Mouse (Mus musculus) lung, postnatal 0 days (tissue): ENCODE data around the gene Cavin3. TPM values are rescaled to one million over a fixed set of nuclear protein-coding genes. Genes with fewer than 3 reads are reported as not detected.

Experiments
- ATAC-seq: fragments of 200-750 bp; cut with Nextera tagmentation; 2 replicates; pipeline ENCODE4 v1.8.0; 2017; ENCODE audit warnings: moderate library complexity
- DNase-seq: peaks from one replicate; pipeline ENCODE4 v3.0.0-alpha.2; 2016; ENCODE audit warnings: low spot score
- H3K27ac ChIP-seq: fragments of 300-500 bp; sonication (generic); 2 replicates; pipeline ENCODE4 v1.5.1; 2014; ENCODE audit warnings: antibody characterized with exemption, mild to moderate bottlenecking, low read length, mixed read lengths
- H3K27me3 ChIP-seq: fragments of 300-500 bp; sonication (generic); replicated peaks from 2 replicates; pipeline ENCODE4 v1.6.1; 2014; ENCODE audit warnings: low read length, mixed read lengths; ENCODE audit not compliant: insufficient read depth
- H3K36me3 ChIP-seq: fragments of 300-500 bp; sonication (generic); 2 replicates; pipeline ENCODE4 v1.6.1; 2014; ENCODE audit warnings: low read length, mixed read lengths; ENCODE audit not compliant: insufficient read depth
- H3K4me1 ChIP-seq: fragments of 300-500 bp; sonication (generic); 2 replicates; pipeline ENCODE4 v1.6.1; 2014; ENCODE audit warnings: antibody characterized with exemption, low read depth, low read length, mixed read lengths; ENCODE audit not compliant: insufficient read depth
- H3K4me2 ChIP-seq: fragments of 300-500 bp; sonication (generic); replicated peaks from 2 replicates; pipeline ENCODE4 v1.6.1; 2014; ENCODE audit warnings: low read depth, mild to moderate bottlenecking, low read length, moderate library complexity, mixed read lengths
- H3K4me3 ChIP-seq: fragments of 300-500 bp; sonication (generic); 2 replicates; pipeline ENCODE4 v1.5.1; 2014; ENCODE audit warnings: low read depth, low read length
- H3K9ac ChIP-seq: fragments of 300-500 bp; sonication (generic); replicated peaks from 2 replicates; pipeline ENCODE4 v1.6.1; 2014; ENCODE audit warnings: low read depth, mild to moderate bottlenecking
- H3K9me3 ChIP-seq: fragments of 300-500 bp; sonication (generic); 2 replicates; pipeline ENCODE4 v1.6.1; 2016; ENCODE audit warnings: low read length, mixed read lengths
- CTCF ChIP-seq: IDR thresholded peaks from 2 replicates; pipeline ENCODE4 v1.5.1; 2016; ENCODE audit warnings: antibody characterized with exemption, mild to moderate bottlenecking
- EP300 ChIP-seq: IDR thresholded peaks from 2 replicates; pipeline ENCODE4 v1.6.1; 2016; ENCODE audit warnings: antibody characterized with exemption, mild to moderate bottlenecking, control low read depth
- WGBS: fragments of 180-500 bp; shearing (Covaris S2); extraction: QIAGEN DNeasy Blood & Tissue Kit; methylation state at CpG from one replicate; pipeline ENCODE4 v1.1.7; 2014; 5-methylcytosine and 5-hydroxymethylcytosine counted together
- polyA plus RNA-seq: library from polyadenylated mRNA; unstranded; fragments of >200 nt; fragmentation: Nextera tagmentation; extraction: Ambion mirVana; gene quantifications from 2 replicates; pipeline ENCODE4 v1.2.1, GENCODE M21; 2015

Gene Cavin3
- polyA plus RNA-seq, 1 experiment from 2014 or later, result 168 TPM

GRCm38 (mm10) chr7:105433859-105434258 is 48.2 kb downstream of the Cavin3 start:
- Histone ChIP-seq H3K4me1 (no peaks in the 10 kb centered on the region), H3K4me3 (no peak overlapping the region), H3K9me3 (no peaks in the 10 kb centered on the region), H3K27me3 (no peaks in the 10 kb centered on the region), H3K27ac (no peak overlapping the region), H3K4me2 (no peak overlapping the region), H3K36me3 (no peaks in the 10 kb centered on the region), H3K9ac (no peak overlapping the region)
- WGBS, result 82% methylated on average over 17 of the region's 17 CpGs
- ATAC-seq, result no peak
- no peak for TF ChIP-seq EP300
- TF ChIP-seq CTCF, result no peak
- no peak for DNase-seq

GRCm38 (mm10) chr7:105432058-105432457 is 50.0 kb downstream of the Cavin3 start:
- Histone ChIP-seq H3K4me3 (no peak overlapping the region), H3K9me3 (no peaks in the 10 kb centered on the region), H3K27me3 (no peaks in the 10 kb centered on the region), H3K36me3 (no peaks in the 10 kb centered on the region), H3K9ac (no peak overlapping the region), H3K4me1 (no peaks in the 10 kb centered on the region), H3K27ac (no peak overlapping the region), H3K4me2 (no peak overlapping the region)
- TF ChIP-seq EP300 (no peak), CTCF (no peak)
- ATAC-seq (no peak), DNase-seq (no peak)
- WGBS, result 18% methylated on average over 1 of the region's 1 CpGs

Other genes starting within 250 kb of the Cavin3 start
- gene Olfr688, start 194.2 kb downstream of the Cavin3 start, polyA plus RNA-seq, result not detected in 2 replicates
- not detected in 2 replicates for gene Olfr689, start 171.1 kb downstream of the Cavin3 start, polyA plus RNA-seq
- not detected in 2 replicates for gene Olfr690, start 148.2 kb downstream of the Cavin3 start, polyA plus RNA-seq
- not detected in 2 replicates for gene Olfr691, start 140.0 kb downstream of the Cavin3 start, polyA plus RNA-seq
- gene Olfr692, start 114.1 kb downstream of the Cavin3 start, polyA plus RNA-seq, result not detected in 2 replicates
- not detected in 2 replicates for gene Gm5901, start 107.3 kb downstream of the Cavin3 start, polyA plus RNA-seq
- 25.1 and 26.0 TPM in 2 replicates for gene Fam160a2, start 82.2 kb downstream of the Cavin3 start, polyA plus RNA-seq
- gene Cnga4, start 77.7 kb downstream of the Cavin3 start, polyA plus RNA-seq, result 0.11 TPM in 1 of 2 replicates, not detected in the other
- gene Cckbr, start 56.6 kb downstream of the Cavin3 start, polyA plus RNA-seq, result 0.06 and 0.12 TPM in 2 replicates
- gene Smpd1, start 72.1 kb upstream of the Cavin3 start, polyA plus RNA-seq, result 57.1 and 57.5 TPM in 2 replicates
- 71.2 and 77.6 TPM in 2 replicates for gene Apbb1, start 99.4 kb upstream of the Cavin3 start, polyA plus RNA-seq
- 1.7 and 2.0 TPM in 2 replicates for gene Hpx, start 117.8 kb upstream of the Cavin3 start, polyA plus RNA-seq
- 101 and 116 TPM in 2 replicates for gene Trim3, start 151.3 kb upstream of the Cavin3 start, polyA plus RNA-seq
- 220 and 236 TPM in 2 replicates for gene Timm10b, start 157.8 kb upstream of the Cavin3 start, polyA plus RNA-seq
- gene Arfip2, start 158.1 kb upstream of the Cavin3 start, polyA plus RNA-seq, result 48.5 and 52.7 TPM in 2 replicates
- gene Gm45799, start 158.3 kb upstream of the Cavin3 start, polyA plus RNA-seq, result 41.7 and 53.1 TPM in 2 replicates
- 0.60 and 0.79 TPM in 2 replicates for gene Dnhd1, start 168.5 kb upstream of the Cavin3 start, polyA plus RNA-seq